Mouse (Mus musculus) embryonic facial prominence, embryonic 12.5 days (tissue): ENCODE measurements around the gene Milr1. TPM values are rescaled to one million over a fixed set of nuclear protein-coding genes. Genes with fewer than 3 reads are reported as not detected.
"Not testable (repeated sequence)": the region's sequence is repeated elsewhere in the genome, so short reads cannot be mapped to it uniquely, and the experiment has no call there.

Experiments used
- ATAC-seq: fragments of 200-750 bp; cut with Nextera tagmentation; 2 replicates; pipeline ENCODE4 v1.8.0; 2017; ENCODE audit not compliant: insufficient number of reproducible peaks, insufficient read depth, low FRiP score, low TSS enrichment
- H3K27ac ChIP-seq: fragments of 300-500 bp; sonication (generic); 2 replicates; pipeline ENCODE4 v1.5.1; 2016; ENCODE audit warnings: mild to moderate bottlenecking
- H3K27me3 ChIP-seq: fragments of 300-500 bp; sonication (generic); 2 replicates; pipeline ENCODE4 v1.6.1; 2016; ENCODE audit warnings: mild to moderate bottlenecking, moderate library complexity
- H3K36me3 ChIP-seq: fragments of 300-500 bp; sonication (generic); 2 replicates; pipeline ENCODE4 v1.6.1; 2016; ENCODE audit warnings: mild to moderate bottlenecking
- H3K4me1 ChIP-seq: fragments of 300-500 bp; sonication (generic); 2 replicates; pipeline ENCODE4 v1.6.1; 2016
- H3K4me2 ChIP-seq: fragments of 300-500 bp; sonication (generic); replicated peaks from 2 replicates; pipeline ENCODE4 v1.6.1; 2016; ENCODE audit warnings: mild to moderate bottlenecking, moderate library complexity
- H3K4me3 ChIP-seq: fragments of 300-500 bp; sonication (generic); 2 replicates; pipeline ENCODE4 v1.5.1; 2016; ENCODE audit warnings: mild to moderate bottlenecking
- H3K9ac ChIP-seq: fragments of 300-500 bp; sonication (generic); 2 replicates; pipeline ENCODE4 v1.6.1; 2016; ENCODE audit warnings: mild to moderate bottlenecking, moderate library complexity
- H3K9me3 ChIP-seq: fragments of 300-500 bp; sonication (generic); 2 replicates; pipeline ENCODE4 v1.6.1; 2016; ENCODE audit warnings: mild to moderate bottlenecking, moderate library complexity
- WGBS: fragments of 180-500 bp; shearing (Covaris S2); methylation state at CpG from one replicate; pipeline ENCODE4 v1.1.7; 2016; 5-methylcytosine and 5-hydroxymethylcytosine counted together
- polyA plus RNA-seq: library from polyadenylated mRNA; unstranded; fragments of >200 nt; fragmentation: Nextera tagmentation; extraction: Ambion mirVana; gene quantifications from 2 replicates; pipeline ENCODE4 v1.2.1, GENCODE M21; 2016

The Milr1 gene
- polyA plus RNA-seq, 1 experiment from 2014 or later: 1.4 TPM

DNA sequence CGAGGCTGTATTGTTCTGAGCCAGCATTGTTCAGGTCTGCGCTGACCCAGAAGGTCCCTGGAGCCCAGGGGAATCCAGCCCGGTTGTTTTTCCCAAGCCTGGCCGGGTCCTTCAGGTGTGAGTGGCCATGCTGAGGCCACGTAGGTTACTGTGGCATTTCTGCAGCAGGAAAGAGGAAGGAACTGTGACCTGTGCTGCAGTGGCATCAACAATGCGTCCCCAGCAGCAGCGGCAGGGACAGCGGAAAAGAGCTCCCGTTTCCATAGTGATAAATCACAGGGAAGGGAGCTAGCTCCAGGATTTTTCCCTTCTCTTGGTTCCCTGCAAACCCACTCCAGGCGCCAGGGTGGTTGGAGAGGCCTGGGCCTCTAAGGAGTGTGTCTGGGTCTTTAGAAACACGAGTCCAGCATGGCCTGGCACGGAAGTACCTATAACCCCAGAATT lies 13.8 kb upstream of the Milr1 start:
- H3K36me3 ChIP-seq: no peaks in the 10 kb centered on the region
- no peak overlapping the region for H3K4me2 ChIP-seq
- H3K4me3 ChIP-seq: no peak overlapping the region
- ATAC-seq: peak; percentile 10; the same call in 1 of the 2 replicates
- H3K27me3 ChIP-seq: no peaks in the 10 kb centered on the region
- no peak overlapping the region for H3K9ac ChIP-seq
- whole genome bisulfite sequencing: 20% methylated on average over 12 of the region's 12 CpGs
- H3K27ac ChIP-seq: 0 out of 2 replicates have a peak overlapping the region, but pooled peaks have one; percentile 25
- H3K9me3 ChIP-seq: no peaks in the 10 kb centered on the region
- peaks cover 7% of the 10 kb centered on the region; the same call in 1 of the 2 replicates for H3K4me1 ChIP-seq

DNA sequence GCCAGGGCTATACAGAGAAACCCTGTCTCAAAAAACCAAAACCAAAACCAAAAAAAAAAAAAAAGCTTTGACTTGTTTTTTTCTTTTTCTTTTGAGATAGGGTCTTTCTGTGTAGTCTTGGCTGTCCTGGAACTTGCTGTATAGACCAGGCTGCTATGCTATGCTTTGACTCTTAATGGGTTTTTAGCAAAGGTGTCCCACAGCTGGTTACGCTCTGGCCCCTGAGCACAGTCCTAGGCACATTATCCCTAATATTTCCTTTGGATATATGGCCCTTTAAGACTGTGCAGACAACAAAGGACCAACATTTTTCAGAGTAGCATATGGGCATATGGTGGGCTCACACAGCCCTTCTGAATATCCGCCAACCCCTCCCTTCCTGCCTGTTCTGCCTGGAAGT lies 11.9 kb upstream of the Milr1 start:
- H3K27me3 ChIP-seq: no peaks in the 10 kb centered on the region
- H3K9ac ChIP-seq: no peak overlapping the region
- WGBS: 98% methylated on average over 2 of the region's 2 CpGs
- no peak overlapping the region for H3K27ac ChIP-seq
- peaks cover 7% of the 10 kb centered on the region; the same call in 1 of the 2 replicates for H3K4me1 ChIP-seq
- H3K36me3 ChIP-seq: no peaks in the 10 kb centered on the region
- no peak for ATAC-seq
- no peaks in the 10 kb centered on the region for H3K9me3 ChIP-seq
- H3K4me2 ChIP-seq: no peak overlapping the region
- H3K4me3 ChIP-seq: no peak overlapping the region

DNA sequence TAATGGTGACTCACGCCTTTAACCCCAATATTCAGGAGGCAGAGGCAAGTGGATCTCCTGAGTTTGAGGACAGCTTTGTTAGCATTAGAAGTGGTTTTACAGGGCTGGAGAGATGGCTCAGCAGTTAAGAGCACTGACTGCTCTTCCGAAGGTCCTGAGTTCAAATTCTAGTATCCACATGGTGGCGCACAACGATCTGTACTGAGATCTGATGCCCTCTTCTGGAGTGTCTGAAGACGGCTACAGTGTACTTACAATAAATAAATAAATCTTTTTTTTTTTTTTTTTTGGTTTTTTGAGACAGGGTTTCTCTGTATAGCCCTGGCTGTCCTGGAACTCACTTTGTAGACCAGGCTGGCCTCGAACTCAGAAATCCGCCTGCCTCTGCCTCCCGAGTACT lies 10.3 kb upstream of the Milr1 start:
- H3K4me2 ChIP-seq, H3K4me1 ChIP-seq, H3K9ac ChIP-seq, H3K9me3 ChIP-seq, H3K36me3 ChIP-seq, H3K27ac ChIP-seq, ATAC-seq, H3K27me3 ChIP-seq, H3K4me3 ChIP-seq: not testable (repeated sequence)
- WGBS: 90% methylated on average over 5 of the region's 8 CpGs

DNA sequence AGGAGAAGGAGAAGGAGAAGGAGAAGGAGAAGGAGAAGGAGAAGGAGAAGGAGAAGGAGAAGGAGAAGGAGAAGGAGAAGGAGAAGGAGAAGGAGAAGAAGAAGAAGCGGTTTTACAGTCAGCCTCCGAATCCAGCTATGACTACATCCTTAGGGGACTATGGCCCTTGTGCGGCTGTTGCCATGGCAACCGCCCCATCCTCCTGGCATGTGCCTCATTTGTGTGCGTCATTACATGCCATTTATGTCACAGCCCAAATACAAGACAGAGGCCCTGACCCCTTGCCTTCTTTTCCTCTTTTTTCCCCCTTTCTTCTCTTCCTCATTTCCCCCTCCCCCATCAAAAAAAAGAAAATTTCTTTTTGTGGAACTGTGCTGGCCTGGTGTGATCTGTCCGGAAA lies 9.8 kb upstream of the Milr1 start:
- Histone ChIP-seq H3K4me3 (no peak overlapping the region), H3K27ac (no peak overlapping the region), H3K4me2 (no peak overlapping the region), H3K9ac (no peak overlapping the region), H3K4me1 (peaks cover 7% of the 10 kb centered on the region; the same call in 1 of the 2 replicates), H3K36me3 (no peaks in the 10 kb centered on the region), H3K9me3 (no peaks in the 10 kb centered on the region), H3K27me3 (no peaks in the 10 kb centered on the region)
- no peak for ATAC-seq
- WGBS: 56% methylated on average over 6 of the region's 6 CpGs

DNA sequence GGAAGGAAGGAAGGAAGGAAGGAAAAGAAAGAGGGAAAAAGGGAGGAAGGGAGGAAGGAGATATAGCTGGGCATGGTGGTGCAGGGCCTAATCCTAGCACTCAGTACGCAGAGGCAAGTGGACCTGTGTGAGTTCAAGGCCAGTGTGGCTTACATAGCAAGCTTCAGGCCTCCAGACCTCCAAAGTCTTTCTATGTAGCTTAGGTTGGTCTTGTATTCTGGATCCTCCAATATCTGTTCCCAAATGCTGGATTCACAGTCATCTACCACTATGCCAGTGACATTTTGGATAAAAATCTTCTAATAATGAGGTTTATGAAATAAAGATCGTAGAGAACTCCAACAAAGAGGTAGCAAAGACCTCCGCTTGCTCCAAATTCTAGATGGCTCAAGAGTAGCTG lies 9.2 kb upstream of the Milr1 start:
- no peaks in the 10 kb centered on the region for H3K27me3 ChIP-seq
- H3K36me3 ChIP-seq: no peaks in the 10 kb centered on the region
- no peak for ATAC-seq
- 93% methylated on average over 3 of the region's 3 CpGs for WGBS
- H3K4me1 ChIP-seq: peaks cover 7% of the 10 kb centered on the region; the same call in 1 of the 2 replicates
- no peak overlapping the region for H3K4me3 ChIP-seq
- H3K9ac ChIP-seq: no peak overlapping the region
- no peak overlapping the region for H3K27ac ChIP-seq
- H3K9me3 ChIP-seq: no peaks in the 10 kb centered on the region
- H3K4me2 ChIP-seq: no peak overlapping the region

DNA sequence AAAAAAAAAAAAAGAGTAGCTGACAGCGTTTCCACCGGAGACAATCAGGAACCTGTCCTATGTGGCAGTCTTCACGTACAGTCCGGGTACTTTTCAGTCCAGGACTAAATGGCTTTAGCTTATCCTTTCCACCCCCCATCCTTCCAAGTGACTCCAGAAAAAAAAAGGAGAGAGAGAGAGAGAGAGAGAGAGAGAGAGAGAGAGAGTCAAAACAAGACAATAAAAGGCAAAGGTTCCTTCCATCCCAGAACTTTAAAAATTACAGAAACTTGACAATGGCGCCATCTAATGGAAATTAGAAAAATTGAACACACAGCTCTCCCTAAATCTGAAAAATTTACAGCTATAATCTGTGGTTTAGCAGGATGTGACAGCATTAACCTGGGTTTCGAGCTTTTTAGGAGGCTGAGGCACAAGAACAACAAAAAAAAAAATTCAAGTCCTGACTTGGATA lies 8.6 kb upstream of the Milr1 start:
- no peak overlapping the region for H3K4me2 ChIP-seq
- ATAC-seq: no peak
- H3K9me3 ChIP-seq: 0 out of 2 replicates have a peak, but pooled peaks cover 2% of the 10 kb centered on the region
- 43% methylated on average over 6 of the region's 6 CpGs for WGBS
- no peak overlapping the region for H3K27ac ChIP-seq
- H3K4me3 ChIP-seq: no peak overlapping the region
- no peaks in the 10 kb centered on the region for H3K36me3 ChIP-seq
- H3K4me1 ChIP-seq: peaks cover 2% of the 10 kb centered on the region; the same call in 1 of the 2 replicates
- no peak overlapping the region for H3K9ac ChIP-seq
- no peaks in the 10 kb centered on the region for H3K27me3 ChIP-seq

DNA sequence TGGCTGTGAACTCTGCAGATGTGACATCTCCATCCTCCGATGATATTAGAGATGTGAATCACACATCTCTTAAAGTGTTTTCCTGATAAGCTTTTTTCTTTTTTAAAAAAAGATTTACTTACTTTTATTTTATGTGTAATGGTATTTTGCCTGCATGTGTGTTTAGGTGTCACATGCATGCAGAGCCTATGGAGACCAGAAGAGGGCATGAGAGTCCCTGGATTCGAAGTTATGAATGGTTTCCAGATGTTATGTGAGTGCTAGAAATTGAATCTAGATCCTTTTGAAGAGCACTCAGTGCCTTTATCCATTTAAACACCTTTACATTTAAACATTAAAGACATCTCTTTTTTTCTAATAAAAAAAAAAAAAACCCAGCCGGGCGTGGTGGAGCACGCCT lies 6.1 kb upstream of the Milr1 start:
- H3K9ac ChIP-seq: no peak overlapping the region
- ATAC-seq: no peak
- no peak overlapping the region for H3K4me3 ChIP-seq
- H3K27me3 ChIP-seq: no peaks in the 10 kb centered on the region
- H3K4me1 ChIP-seq: no peaks in the 10 kb centered on the region
- H3K9me3 ChIP-seq: 0 out of 2 replicates have a peak, but pooled peaks cover 2% of the 10 kb centered on the region
- no peak overlapping the region for H3K27ac ChIP-seq
- 90% methylated on average over 5 of the region's 5 CpGs for WGBS
- no peak overlapping the region for H3K4me2 ChIP-seq
- no peaks in the 10 kb centered on the region for H3K36me3 ChIP-seq

DNA sequence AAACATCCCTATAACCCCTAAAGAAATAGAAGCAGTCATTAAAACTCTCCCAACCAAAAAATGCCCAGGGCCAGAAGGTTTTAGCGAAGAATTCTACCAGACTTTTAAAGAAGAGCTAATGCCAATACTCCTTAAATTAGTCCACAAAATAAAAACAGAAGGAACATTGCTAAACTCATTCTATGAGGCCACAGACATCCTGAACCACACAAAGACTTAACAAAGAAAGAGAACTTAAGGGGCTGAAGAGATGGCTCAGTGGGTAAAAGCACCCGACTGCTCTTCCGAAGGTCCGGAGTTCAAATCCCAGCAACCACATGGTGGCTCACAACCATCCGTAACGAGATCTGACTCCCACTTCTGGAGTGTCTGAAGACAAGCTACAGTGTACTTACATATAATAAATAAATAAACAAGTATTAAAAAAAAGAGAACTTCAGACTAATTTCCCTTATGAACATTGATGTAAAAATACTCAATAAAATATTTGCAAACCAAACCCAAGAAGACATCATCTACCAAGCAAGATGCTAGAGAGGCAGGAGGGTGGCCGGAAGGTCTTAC lies 1.4 kb upstream of the Milr1 start:
- H3K27ac ChIP-seq, H3K4me2 ChIP-seq, H3K9me3 ChIP-seq, H3K27me3 ChIP-seq, H3K4me1 ChIP-seq, ATAC-seq, H3K9ac ChIP-seq, H3K4me3 ChIP-seq, H3K36me3 ChIP-seq: not testable (repeated sequence)
- 96% methylated on average over 7 of the region's 7 CpGs for WGBS

DNA sequence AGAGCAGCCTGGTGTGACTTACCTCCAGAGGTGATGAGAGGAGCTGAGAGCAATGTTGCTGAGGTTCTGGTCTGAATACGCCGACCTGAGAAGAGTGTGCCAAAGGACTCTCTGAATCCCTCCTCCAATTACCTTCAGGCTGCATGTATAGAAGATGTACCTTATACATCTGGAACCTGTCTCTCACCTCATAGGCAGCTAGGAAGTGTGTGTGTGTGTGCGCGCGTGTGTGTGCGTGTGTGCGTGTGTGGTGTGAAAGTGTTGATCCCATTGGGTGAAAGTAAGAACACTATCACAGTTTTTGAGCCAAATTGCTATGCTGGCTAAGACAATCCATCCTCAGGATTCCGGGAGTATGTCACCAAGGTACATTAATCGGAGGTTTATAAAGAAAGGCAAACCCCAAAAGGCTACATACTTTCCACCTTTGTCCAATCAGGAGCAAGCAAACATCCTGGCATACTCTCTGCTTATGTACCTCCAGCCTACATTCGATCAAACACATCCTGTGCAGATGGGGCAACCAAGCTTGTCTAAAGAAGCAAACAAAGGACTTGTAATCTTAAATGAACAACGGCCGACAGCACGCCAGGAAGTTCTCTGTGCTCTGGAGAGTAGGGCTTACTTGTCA lies 790 bp upstream of the Milr1 start, which contains the start of gene Pecam1:
Gene Pecam1, minus strand, starts transcription at position 508 of the 631 bp plus-strand sequence.
- H3K4me3 ChIP-seq: no peak within 1 kb of the TSS
- H3K36me3 ChIP-seq: no peaks in the 10 kb centered on the region
- 0 out of 2 replicates have a peak, but pooled peaks cover 2% of the 10 kb centered on the region for H3K9me3 ChIP-seq
- 89% methylated on average over 13 of the region's 13 CpGs for WGBS
- H3K27me3 ChIP-seq: no peaks in the 10 kb centered on the region
- H3K27ac ChIP-seq: no peak within 1 kb of the TSS
- no peaks in the 10 kb centered on the region for H3K4me1 ChIP-seq
- no peak within 1 kb of the TSS for H3K9ac ChIP-seq
- no peak for ATAC-seq
- no peak within 1 kb of the TSS for H3K4me2 ChIP-seq

DNA sequence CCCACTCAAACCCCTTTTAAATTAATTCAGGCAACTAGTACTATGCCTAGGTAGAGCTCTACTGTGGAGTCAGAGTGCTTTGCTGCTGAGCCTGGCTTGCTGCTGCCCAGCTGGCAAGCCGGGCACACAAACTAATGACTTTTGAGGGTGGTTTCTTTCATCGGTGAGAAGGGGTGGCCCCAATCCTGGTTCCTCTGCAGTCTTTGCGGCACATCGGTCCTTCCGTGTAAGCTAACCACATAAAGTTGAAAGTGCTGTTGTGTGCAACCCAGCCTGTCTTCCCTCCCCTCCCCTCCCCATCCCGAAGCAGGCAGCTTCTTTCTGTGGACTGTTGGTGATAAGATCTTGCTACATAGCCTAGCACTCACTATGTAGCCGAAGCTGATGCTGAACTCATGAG lies 1.1 kb downstream of the Milr1 start:
- 0 out of 2 replicates have a peak, but pooled peaks cover 2% of the 10 kb centered on the region for H3K9me3 ChIP-seq
- WGBS: 88% methylated on average over 7 of the region's 7 CpGs
- no peak overlapping the region for H3K4me2 ChIP-seq
- H3K9ac ChIP-seq: no peak overlapping the region
- no peak overlapping the region for H3K4me3 ChIP-seq
- no peak for ATAC-seq
- no peaks in the 10 kb centered on the region for H3K36me3 ChIP-seq
- H3K4me1 ChIP-seq: no peaks in the 10 kb centered on the region
- H3K27ac ChIP-seq: no peak overlapping the region
- no peaks in the 10 kb centered on the region for H3K27me3 ChIP-seq

DNA sequence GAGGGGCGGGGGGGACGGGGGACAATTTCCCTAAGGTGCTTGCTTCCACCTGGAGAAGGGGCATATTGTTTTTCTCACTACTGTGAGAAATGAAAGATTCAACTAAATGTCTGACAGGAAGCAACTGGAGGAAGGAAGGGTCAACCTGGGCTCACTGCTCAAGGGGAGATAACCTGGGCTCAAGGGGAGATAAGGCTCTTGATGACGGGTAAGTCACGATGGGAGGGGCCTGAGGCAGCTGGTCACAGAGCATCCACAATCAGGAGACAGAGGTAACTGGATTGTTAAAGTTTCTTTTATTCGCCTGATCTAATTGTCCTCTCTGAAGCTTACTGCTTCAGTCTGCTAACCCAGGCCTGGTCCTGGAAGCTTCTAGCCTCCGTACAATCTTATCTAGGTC lies 2.3 kb downstream of the Milr1 start:
- Histone ChIP-seq H3K4me3 (no peak overlapping the region), H3K27ac (no peak overlapping the region), H3K36me3 (no peaks in the 10 kb centered on the region), H3K4me1 (no peaks in the 10 kb centered on the region), H3K27me3 (no peaks in the 10 kb centered on the region), H3K9ac (no peak overlapping the region), H3K4me2 (no peak overlapping the region), H3K9me3 (no peaks in the 10 kb centered on the region)
- no peak for ATAC-seq
- 91% methylated on average over 6 of the region's 6 CpGs for WGBS

DNA sequence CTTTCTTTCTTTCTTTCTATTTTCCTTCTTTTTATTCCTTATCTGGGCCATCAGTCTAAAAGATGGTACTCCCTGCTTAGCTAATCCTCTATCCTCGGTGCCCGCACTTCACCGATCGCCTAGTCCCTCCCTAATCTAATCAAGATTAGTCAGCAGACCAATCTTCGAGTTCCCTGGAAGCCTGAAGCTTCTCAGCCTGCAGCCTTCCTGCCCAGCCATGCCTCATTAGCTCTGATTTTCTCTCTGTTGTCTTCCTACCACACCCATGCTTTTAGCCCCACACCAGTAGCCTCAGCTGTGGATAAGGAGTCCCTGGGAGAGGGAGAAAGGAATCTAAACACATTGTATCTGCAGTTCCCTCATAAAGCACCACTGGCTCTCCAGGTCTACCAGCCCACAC lies 4.6 kb downstream of the Milr1 start:
- Histone ChIP-seq H3K9me3 (no peaks in the 10 kb centered on the region), H3K27me3 (no peaks in the 10 kb centered on the region), H3K27ac (no peak overlapping the region), H3K9ac (no peak overlapping the region), H3K36me3 (no peaks in the 10 kb centered on the region), H3K4me3 (no peak overlapping the region), H3K4me2 (no peak overlapping the region), H3K4me1 (no peaks in the 10 kb centered on the region)
- ATAC-seq: no peak
- WGBS: 56% methylated on average over 5 of the region's 5 CpGs
